Mouse (Mus musculus) kidney, embryonic 16.5 days (tissue): ENCODE results near the gene Mxd3. TPM values are rescaled to one million over a fixed set of nuclear protein-coding genes. Genes with fewer than 3 reads are reported as not detected.

Experiments used
- ATAC-seq: fragments of 200-750 bp; cut with Nextera tagmentation; 2 replicates; pipeline ENCODE4 v1.8.0; 2017; ENCODE audit warnings: moderate TSS enrichment; ENCODE audit not compliant: low FRiP score, low TSS enrichment
- H3K27ac ChIP-seq: fragments of 300-500 bp; sonication (generic); 2 replicates; pipeline ENCODE4 v1.5.1; 2014; ENCODE audit warnings: low read length
- H3K27me3 ChIP-seq: fragments of 300-500 bp; sonication (generic); 2 replicates; pipeline ENCODE4 v1.6.1; 2014; ENCODE audit warnings: low read length, control low read depth, mixed read lengths; ENCODE audit not compliant: insufficient read depth
- H3K36me3 ChIP-seq: fragments of 300-500 bp; sonication (generic); 2 replicates; pipeline ENCODE4 v1.6.1; 2014; ENCODE audit warnings: low read length, control low read depth, mixed read lengths; ENCODE audit not compliant: insufficient read depth
- H3K4me1 ChIP-seq: fragments of 300-500 bp; sonication (generic); 2 replicates; pipeline ENCODE4 v1.6.1; 2014; ENCODE audit warnings: low read length, control low read depth, mixed read lengths; ENCODE audit not compliant: insufficient read depth
- H3K4me2 ChIP-seq: fragments of 300-500 bp; sonication (generic); replicated peaks from 2 replicates; pipeline ENCODE4 v1.6.1; 2014; ENCODE audit warnings: low read depth, low read length
- H3K4me3 ChIP-seq: fragments of 300-500 bp; sonication (generic); 2 replicates; pipeline ENCODE4 v1.5.1; 2014; ENCODE audit warnings: mild to moderate bottlenecking, low read length
- H3K9ac ChIP-seq: fragments of 300-500 bp; sonication (generic); replicated peaks from 2 replicates; pipeline ENCODE4 v1.6.1; 2014; ENCODE audit warnings: low read length
- H3K9me3 ChIP-seq: fragments of 300-500 bp; sonication (generic); 2 replicates; pipeline ENCODE4 v1.6.1; 2016; ENCODE audit warnings: low read length, control low read depth
- WGBS: fragments of 180-500 bp; shearing (Covaris S2); extraction: QIAGEN DNeasy Blood & Tissue Kit; methylation state at CpG from one replicate; pipeline ENCODE4 v1.1.7; 2014; 5-methylcytosine and 5-hydroxymethylcytosine counted together
- polyA plus RNA-seq: library from polyadenylated mRNA; unstranded; fragments of >200 nt; fragmentation: Nextera tagmentation; extraction: Ambion mirVana; gene quantifications from 2 replicates; pipeline ENCODE4 v1.2.1, GENCODE M21; 2015

The Mxd3 gene
- 33.5 and 37.6 TPM in 2 replicates for polyA plus RNA-seq

DNA sequence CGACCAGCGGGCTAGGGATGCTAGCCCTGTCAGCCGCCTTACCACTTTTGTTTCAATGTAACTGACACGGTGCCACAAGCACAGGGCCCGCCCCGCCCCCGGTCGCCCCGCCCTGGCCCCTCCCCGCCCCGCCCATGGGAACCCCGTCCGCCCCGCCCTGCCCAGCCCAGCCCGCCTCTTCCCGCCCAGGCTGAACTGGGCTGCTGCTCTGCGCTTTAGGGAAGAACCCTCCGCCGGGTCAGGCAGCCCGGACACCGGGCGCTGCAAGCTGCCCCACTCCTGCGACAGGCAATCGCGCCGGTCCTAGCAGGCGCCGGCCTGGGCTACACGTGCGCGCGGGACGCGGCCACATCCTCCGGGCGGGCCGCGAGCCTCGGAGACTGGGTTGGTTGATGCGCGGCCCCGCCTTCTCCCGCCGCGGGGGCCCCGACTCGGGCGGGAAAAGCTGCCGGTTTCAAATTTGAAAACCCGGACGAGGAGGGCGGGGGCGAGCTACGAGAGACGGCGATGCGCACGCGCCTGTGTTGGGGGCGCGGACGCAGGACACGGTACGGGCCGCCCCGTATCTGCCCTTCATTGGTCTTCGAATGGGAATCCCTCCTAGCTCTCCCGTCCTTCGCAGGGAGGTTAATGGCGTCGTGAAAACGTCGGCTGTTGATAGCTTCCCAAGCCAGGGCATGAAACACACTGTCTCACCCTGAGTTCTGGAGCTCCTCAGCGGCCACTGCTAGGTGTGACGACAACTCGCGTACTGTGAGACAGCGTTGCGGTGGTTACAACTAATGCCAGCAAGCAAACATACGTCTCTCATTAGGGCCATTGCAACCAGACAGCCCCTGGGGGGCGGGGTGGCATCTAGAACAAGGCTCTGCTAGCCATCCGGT lies at the start of gene Mxd3:
TSS of gene Mxd3 (minus strand) at position 141 of the 884 bp plus-strand sequence.
- H3K4me3 ChIP-seq, result peak within 1 kb of the TSS; percentile 79
- peaks cover 14% of the 10 kb centered on the region for H3K36me3 ChIP-seq
- H3K27me3 ChIP-seq, result no peaks in the 10 kb centered on the region
- peak within 1 kb of the TSS; percentile 85 for H3K9ac ChIP-seq
- peaks cover 39% of the 10 kb centered on the region for H3K4me1 ChIP-seq
- peak within 1 kb of the TSS; percentile 94 for H3K27ac ChIP-seq
- 0% methylated on average over 64 of the region's 82 CpGs for WGBS
- H3K9me3 ChIP-seq, result no peaks in the 10 kb centered on the region
- ATAC-seq, result peak; percentile 89
- H3K4me2 ChIP-seq, result peak within 1 kb of the TSS; percentile 92

- Histone ChIP-seq H3K4me2 (peak overlapping the region; percentile 46), H3K4me1 (no peaks in the 10 kb centered on the region), H3K4me3 (peak overlapping the region; percentile 27), H3K36me3 (no peaks in the 10 kb centered on the region), H3K9me3 (no peaks in the 10 kb centered on the region), H3K27ac (no peak overlapping the region), H3K27me3 (peaks cover 38% of the 10 kb centered on the region), H3K9ac (peak overlapping the region; percentile 11; the same call in 1 of the 2 replicates)
- peak; percentile 67 for ATAC-seq
- 5% methylated on average over 28 of the region's 32 CpGs for WGBS
Observed at GRCm38 (mm10) chr13:55378907-55379580, 49.4 kb upstream of the Mxd3 start.

DNA sequence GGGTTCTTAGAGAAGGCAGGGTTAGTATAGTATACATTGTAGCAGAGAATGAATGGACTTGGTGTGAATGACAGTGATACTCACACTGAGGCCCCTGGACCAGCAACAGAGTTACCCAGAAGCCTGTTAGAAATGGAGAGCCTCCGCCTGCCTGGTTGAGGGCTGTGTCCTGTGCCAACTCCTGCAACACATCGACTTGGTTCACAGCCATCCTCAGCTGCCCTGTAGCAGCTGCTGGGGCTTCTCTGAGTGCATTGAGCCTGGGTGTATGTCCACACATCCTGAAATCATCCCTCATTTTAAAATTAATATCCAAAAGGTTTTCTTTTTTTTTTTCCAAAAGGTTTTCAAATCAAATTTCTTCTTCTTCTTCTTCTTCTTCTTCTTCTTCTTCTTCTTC lies 46.3 kb upstream of the Mxd3 start:
- no peak overlapping the region for H3K4me2 ChIP-seq
- 71% methylated on average over 2 of the region's 2 CpGs for WGBS
- H3K4me3 ChIP-seq, result no peak overlapping the region
- no peak overlapping the region for H3K9ac ChIP-seq
- H3K27me3 ChIP-seq, result peaks cover 35% of the 10 kb centered on the region
- ATAC-seq, result no peak
- no peak overlapping the region for H3K27ac ChIP-seq
- H3K4me1 ChIP-seq, result no peaks in the 10 kb centered on the region
- no peaks in the 10 kb centered on the region for H3K9me3 ChIP-seq
- no peaks in the 10 kb centered on the region for H3K36me3 ChIP-seq

GRCm38 (mm10) chr13:55374206-55374924 lies 44.7 kb upstream of the Mxd3 start:
- Histone ChIP-seq H3K36me3 (no peaks in the 10 kb centered on the region), H3K27ac (no peak overlapping the region), H3K9ac (no peak overlapping the region), H3K9me3 (no peaks in the 10 kb centered on the region), H3K4me1 (no peaks in the 10 kb centered on the region), H3K4me2 (no peak overlapping the region), H3K4me3 (no peak overlapping the region), H3K27me3 (peaks cover 22% of the 10 kb centered on the region)
- WGBS, result 52% methylated on average over 6 of the region's 6 CpGs
- ATAC-seq, result no peak

- no peak overlapping the region for H3K9ac ChIP-seq
- no peaks in the 10 kb centered on the region for H3K9me3 ChIP-seq
- 47% methylated on average over 5 of the region's 5 CpGs for WGBS
- no peak for ATAC-seq
- H3K36me3 ChIP-seq, result no peaks in the 10 kb centered on the region
- no peak overlapping the region for H3K4me3 ChIP-seq
- H3K27me3 ChIP-seq, result peaks cover 4% of the 10 kb centered on the region
- no peaks in the 10 kb centered on the region for H3K4me1 ChIP-seq
- no peak overlapping the region for H3K4me2 ChIP-seq
- no peak overlapping the region for H3K27ac ChIP-seq
Observed at GRCm38 (mm10) chr13:55371740-55372139, 42.1 kb upstream of the Mxd3 start.

DNA sequence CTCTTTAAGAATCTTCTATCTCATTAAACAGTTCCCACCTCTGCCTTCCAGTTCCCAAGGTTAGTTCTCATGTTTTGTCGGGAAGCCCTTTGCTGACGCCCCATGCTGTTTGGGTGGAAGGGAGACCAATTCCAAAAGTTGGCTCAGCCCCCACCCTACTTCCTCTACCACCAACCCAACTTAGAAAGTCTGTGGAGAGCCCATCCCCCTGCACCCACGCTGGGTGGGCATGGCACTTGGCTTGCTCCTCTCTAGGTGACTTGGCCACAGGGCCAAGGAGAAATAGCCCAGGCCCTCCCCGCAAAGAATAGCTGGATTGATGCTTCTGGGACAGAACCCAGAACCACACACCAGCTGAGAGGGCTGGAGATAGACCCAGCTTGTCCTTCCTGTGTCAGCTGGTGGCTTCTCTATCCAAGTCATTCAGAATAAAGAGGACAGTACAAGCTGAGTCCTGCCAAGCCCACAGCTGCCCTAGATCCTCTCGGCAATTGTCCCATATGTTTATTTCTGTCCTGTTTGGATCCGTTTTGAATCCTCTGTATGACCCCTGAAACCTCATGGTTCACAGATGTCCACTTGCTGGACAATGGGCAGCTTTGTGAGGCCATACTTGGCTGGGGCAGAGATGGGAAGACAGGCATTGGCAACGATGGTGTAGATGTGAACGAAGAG lies 41.5 kb upstream of the Mxd3 start:
- Histone ChIP-seq H3K4me3 (no peak overlapping the region), H3K4me2 (no peak overlapping the region), H3K27ac (no peak overlapping the region), H3K9me3 (no peaks in the 10 kb centered on the region), H3K36me3 (no peaks in the 10 kb centered on the region), H3K4me1 (no peaks in the 10 kb centered on the region), H3K27me3 (peaks cover 4% of the 10 kb centered on the region), H3K9ac (no peak overlapping the region)
- 78% methylated on average over 8 of the region's 8 CpGs for WGBS
- ATAC-seq, result no peak

DNA sequence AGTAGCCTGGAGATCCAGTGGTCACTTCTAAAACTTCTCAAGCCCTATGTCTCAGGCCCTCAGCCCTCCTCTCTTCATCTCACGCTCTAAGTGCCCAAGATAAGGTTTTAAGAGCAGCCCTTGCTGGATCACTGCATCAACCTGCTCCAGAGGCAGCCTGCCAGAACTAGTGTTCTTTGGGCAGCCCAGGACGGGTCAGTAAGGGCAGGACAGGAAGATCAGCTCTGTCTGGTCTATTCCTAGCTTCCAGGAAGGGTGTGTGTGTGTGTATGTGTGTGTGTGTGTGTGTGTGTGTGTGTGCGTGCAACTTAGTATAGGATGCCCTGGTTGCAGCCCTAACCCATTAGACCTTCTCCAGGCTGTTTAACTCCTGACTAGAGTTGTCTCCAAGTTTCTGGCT lies 40.6 kb upstream of the Mxd3 start:
- 0 out of 2 replicates have a peak, but pooled peaks have one; percentile 54 for ATAC-seq
- WGBS, result 58% methylated on average over 3 of the region's 3 CpGs
- no peaks in the 10 kb centered on the region for H3K4me1 ChIP-seq
- no peaks in the 10 kb centered on the region for H3K9me3 ChIP-seq
- H3K27ac ChIP-seq, result no peak overlapping the region
- peak overlapping the region; percentile 38; the same call in 1 of the 2 replicates for H3K4me2 ChIP-seq
- no peaks in the 10 kb centered on the region for H3K36me3 ChIP-seq
- H3K9ac ChIP-seq, result no peak overlapping the region
- H3K27me3 ChIP-seq, result peaks cover 4% of the 10 kb centered on the region
- peak overlapping the region; percentile 8 for H3K4me3 ChIP-seq

DNA sequence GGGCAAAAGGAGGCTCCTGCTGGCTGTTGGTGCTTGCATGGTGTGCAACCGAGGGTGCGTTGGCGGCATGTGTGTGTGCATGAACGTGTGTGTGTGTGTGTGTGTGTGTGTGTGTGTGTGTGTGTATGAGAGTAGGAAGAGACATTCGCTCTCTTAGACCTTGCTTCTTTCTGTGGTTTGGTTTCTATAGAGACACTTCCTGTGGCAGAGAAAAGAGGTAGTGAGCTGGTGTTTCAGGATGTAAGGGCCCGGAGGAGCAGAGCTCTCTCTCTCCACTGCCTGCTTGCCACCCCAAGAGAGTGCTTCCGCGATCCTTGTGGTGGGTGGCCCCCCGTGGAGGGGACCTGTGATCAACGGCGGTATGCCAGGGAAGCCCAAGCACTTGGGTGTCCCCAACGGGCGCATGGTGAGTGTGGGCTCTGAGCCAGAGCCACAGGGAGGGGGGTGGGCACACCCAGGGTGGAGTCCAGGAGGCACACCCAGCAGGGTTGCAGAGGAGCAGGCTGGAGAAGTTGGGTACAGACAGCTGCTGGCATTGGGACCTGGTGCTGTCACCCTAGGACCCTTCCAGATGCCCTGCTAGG lies 40.0 kb upstream of the Mxd3 start, which contains the start of gene Rgs14:
TSS of gene Rgs14 (plus strand) at position 202 of the 584 bp plus-strand sequence.
- no peak within 1 kb of the TSS for H3K27ac ChIP-seq
- no peaks in the 10 kb centered on the region for H3K9me3 ChIP-seq
- no peak within 1 kb of the TSS; the same call in 1 of the 2 replicates for H3K9ac ChIP-seq
- no peaks in the 10 kb centered on the region for H3K36me3 ChIP-seq
- peak within 1 kb of the TSS; percentile 8 for H3K4me3 ChIP-seq
- 51% methylated on average over 13 of the region's 13 CpGs for WGBS
- peak within 1 kb of the TSS; percentile 38 for H3K4me2 ChIP-seq
- no peaks in the 10 kb centered on the region for H3K4me1 ChIP-seq
- ATAC-seq, result no peak
- peaks cover 4% of the 10 kb centered on the region for H3K27me3 ChIP-seq

DNA sequence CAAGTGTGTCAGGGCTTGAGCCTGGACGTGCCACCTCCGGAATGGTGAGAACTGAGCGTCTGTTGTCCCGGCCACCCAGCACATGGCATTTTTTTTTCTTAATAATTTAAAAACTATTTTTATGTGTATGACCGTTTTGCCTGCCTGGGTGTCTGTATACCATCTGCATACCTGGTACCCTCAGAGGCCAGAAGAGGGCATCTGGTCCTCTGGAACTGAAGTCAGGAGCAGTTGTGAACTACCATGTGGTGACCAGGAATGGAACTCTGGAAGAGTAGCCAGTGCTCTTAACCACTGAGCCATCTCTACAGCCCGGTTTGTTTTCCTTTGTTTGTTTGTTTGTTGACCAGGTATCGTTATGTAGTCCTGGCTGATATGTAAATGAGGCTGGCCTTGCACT lies 38.8 kb upstream of the Mxd3 start:
- Histone ChIP-seq H3K4me1 (no peaks in the 10 kb centered on the region), H3K27ac (no peak overlapping the region), H3K27me3 (no peaks in the 10 kb centered on the region), H3K9ac (no peak overlapping the region), H3K9me3 (no peaks in the 10 kb centered on the region), H3K4me3 (no peak overlapping the region), H3K4me2 (no peak overlapping the region), H3K36me3 (no peaks in the 10 kb centered on the region)
- 76% methylated on average over 7 of the region's 7 CpGs for WGBS
- ATAC-seq, result no peak
